Mouse (Mus musculus): ENCODE measurements around the gene Gm9945. TPM values are rescaled to one million over a fixed set of nuclear protein-coding genes. Genes with fewer than 3 reads are reported as not detected.

Gm9945 gene
- polyA plus RNA-seq, 1 experiment: not detected

- H3K9ac ChIP-seq (ENCODE audit: low read depth, poor library complexity, severe bottlenecking): no peak overlapping the region
- no peaks in the 10 kb centered on the region for H3K36me3 ChIP-seq (ENCODE audit: control insufficient read depth, insufficient read depth, low read length, poor library complexity, severe bottlenecking)
- TF ChIP-seq CTCF (IDR thresholded peaks at IDR 0.05; ENCODE audit: low read depth, low read length): no peak
- TF ChIP-seq POLR2A (IDR thresholded peaks at IDR 0.05; ENCODE audit: insufficient read depth, low read length): no peak
- TF ChIP-seq EP300 (IDR thresholded peaks at IDR 0.05; ENCODE audit: insufficient read depth, low read depth, low read length): no peak
- no peak overlapping the region for H3K27ac ChIP-seq (ENCODE audit: insufficient read depth, low read length)
- H3K9me3 ChIP-seq (replicated peaks; ENCODE audit: control insufficient read depth, insufficient read depth, low read length, poor library complexity, severe bottlenecking): no peaks in the 10 kb centered on the region
- H3K27me3 ChIP-seq (ENCODE audit: control insufficient read depth, insufficient read depth, low read length, poor library complexity, severe bottlenecking): no peaks in the 10 kb centered on the region
- H3K4me1 ChIP-seq (ENCODE audit: control insufficient read depth, insufficient read depth, low read length): peaks cover 2% of the 10 kb centered on the region
- H3K4me3 ChIP-seq (ENCODE audit: low read depth, low read length): no peak overlapping the region
Measured at GRCm38 (mm10) chr11:53503738-53504137, 23.8 kb downstream of the Gm9945 start.

DNA sequence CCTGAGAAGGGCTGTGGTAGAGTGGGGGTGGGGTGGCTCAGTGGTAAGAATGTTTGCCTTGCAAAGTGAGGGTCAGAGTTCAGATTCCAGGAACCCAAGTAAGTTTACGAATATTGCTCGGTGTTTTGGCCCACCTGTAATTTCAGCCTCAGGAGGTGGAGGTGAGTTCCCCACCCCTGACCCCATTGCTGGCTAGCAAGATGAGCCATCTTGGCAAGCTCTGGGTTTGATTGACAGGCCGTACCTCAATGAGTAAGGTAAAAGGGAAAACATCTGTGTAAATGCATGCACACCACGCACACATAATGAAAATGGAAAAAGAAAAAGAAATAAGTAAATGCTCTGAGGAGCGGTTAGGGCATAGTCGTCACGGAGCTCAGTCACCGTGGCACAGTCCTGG lies 24.4 kb downstream of the Gm9945 start:
- TF ChIP-seq EP300 (IDR thresholded peaks at IDR 0.05; ENCODE audit: insufficient read depth, low read depth, low read length) (no peak), POLR2A (IDR thresholded peaks at IDR 0.05; ENCODE audit: insufficient read depth, low read length) (no peak), CTCF (IDR thresholded peaks at IDR 0.05; ENCODE audit: low read depth, low read length) (no peak)
- Histone ChIP-seq H3K4me3 (ENCODE audit: low read depth, low read length) (no peak overlapping the region), H3K9me3 (replicated peaks; ENCODE audit: control insufficient read depth, insufficient read depth, low read length, poor library complexity, severe bottlenecking) (no peaks in the 10 kb centered on the region), H3K27ac (ENCODE audit: insufficient read depth, low read length) (no peak overlapping the region), H3K4me1 (ENCODE audit: control insufficient read depth, insufficient read depth, low read length) (peaks cover 2% of the 10 kb centered on the region), H3K27me3 (ENCODE audit: control insufficient read depth, insufficient read depth, low read length, poor library complexity, severe bottlenecking) (no peaks in the 10 kb centered on the region), H3K36me3 (ENCODE audit: control insufficient read depth, insufficient read depth, low read length, poor library complexity, severe bottlenecking) (no peaks in the 10 kb centered on the region), H3K9ac (ENCODE audit: low read depth, poor library complexity, severe bottlenecking) (no peak overlapping the region)

DNA sequence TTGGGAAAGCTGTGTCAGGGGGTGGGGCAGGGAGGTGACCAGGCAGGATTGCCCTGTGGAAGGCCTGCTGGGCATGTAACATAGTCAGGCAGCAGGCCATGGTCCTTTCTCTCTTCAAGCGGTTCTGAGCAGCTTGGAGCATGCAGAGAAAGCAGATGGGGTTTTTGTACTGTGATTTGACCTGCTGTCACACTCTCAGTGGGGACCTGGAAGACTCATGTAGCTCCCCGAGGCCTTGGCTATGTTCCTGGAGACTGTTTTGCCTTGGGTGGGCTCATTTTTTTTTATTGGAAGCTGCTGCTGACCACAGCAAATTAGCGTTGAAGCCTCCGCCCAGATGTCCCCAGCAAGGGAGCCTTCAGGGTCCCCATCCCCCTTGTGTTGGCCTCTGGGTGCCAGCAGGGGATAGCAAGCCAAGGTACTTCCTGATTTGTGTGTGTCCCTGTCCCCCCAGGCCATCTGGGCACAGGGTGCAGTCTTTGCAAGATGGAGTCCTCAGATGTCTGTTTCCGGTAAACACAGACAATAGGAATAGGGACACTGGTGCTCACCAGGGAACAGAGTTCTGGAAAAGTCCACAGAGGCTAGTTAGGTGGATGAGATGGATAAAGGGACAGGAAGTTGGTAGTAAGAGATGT lies 25.2 kb downstream of the Gm9945 start:
- Histone ChIP-seq H3K36me3 (ENCODE audit: control insufficient read depth, insufficient read depth, low read length, poor library complexity, severe bottlenecking) (no peaks in the 10 kb centered on the region), H3K4me1 (ENCODE audit: control insufficient read depth, insufficient read depth, low read length) (peaks cover 4% of the 10 kb centered on the region), H3K9ac (ENCODE audit: low read depth, poor library complexity, severe bottlenecking) (no peak overlapping the region), H3K27me3 (ENCODE audit: control insufficient read depth, insufficient read depth, low read length, poor library complexity, severe bottlenecking) (no peaks in the 10 kb centered on the region), H3K4me3 (ENCODE audit: low read depth, low read length) (no peak overlapping the region), H3K9me3 (replicated peaks; ENCODE audit: control insufficient read depth, insufficient read depth, low read length, poor library complexity, severe bottlenecking) (no peaks in the 10 kb centered on the region), H3K27ac (ENCODE audit: insufficient read depth, low read length) (no peak overlapping the region)
- TF ChIP-seq POLR2A (IDR thresholded peaks at IDR 0.05; ENCODE audit: insufficient read depth, low read length) (no peak), EP300 (IDR thresholded peaks at IDR 0.05; ENCODE audit: insufficient read depth, low read depth, low read length) (no peak), CTCF (IDR thresholded peaks at IDR 0.05; ENCODE audit: low read depth, low read length) (no peak)

GRCm38 (mm10) chr11:53507098-53507805 lies 27.3 kb downstream of the Gm9945 start:
- Histone ChIP-seq H3K27me3 (ENCODE audit: control insufficient read depth, insufficient read depth, low read length, poor library complexity, severe bottlenecking) (no peaks in the 10 kb centered on the region), H3K9ac (ENCODE audit: low read depth, poor library complexity, severe bottlenecking) (no peak overlapping the region), H3K36me3 (ENCODE audit: control insufficient read depth, insufficient read depth, low read length, poor library complexity, severe bottlenecking) (no peaks in the 10 kb centered on the region), H3K4me3 (ENCODE audit: low read depth, low read length) (no peak overlapping the region), H3K4me1 (ENCODE audit: control insufficient read depth, insufficient read depth, low read length) (peaks cover 2% of the 10 kb centered on the region), H3K9me3 (replicated peaks; ENCODE audit: control insufficient read depth, insufficient read depth, low read length, poor library complexity, severe bottlenecking) (no peaks in the 10 kb centered on the region), H3K27ac (ENCODE audit: insufficient read depth, low read length) (no peak overlapping the region)
- TF ChIP-seq EP300 (IDR thresholded peaks at IDR 0.05; ENCODE audit: insufficient read depth, low read depth, low read length) (no peak), POLR2A (IDR thresholded peaks at IDR 0.05; ENCODE audit: insufficient read depth, low read length) (no peak), CTCF (IDR thresholded peaks at IDR 0.05; ENCODE audit: low read depth, low read length) (no peak)

- Histone ChIP-seq H3K27ac (ENCODE audit: insufficient read depth, low read length) (no peak overlapping the region), H3K9ac (ENCODE audit: low read depth, poor library complexity, severe bottlenecking) (no peak overlapping the region), H3K27me3 (ENCODE audit: control insufficient read depth, insufficient read depth, low read length, poor library complexity, severe bottlenecking) (no peaks in the 10 kb centered on the region), H3K4me3 (ENCODE audit: low read depth, low read length) (no peak overlapping the region), H3K4me1 (ENCODE audit: control insufficient read depth, insufficient read depth, low read length) (peaks cover 2% of the 10 kb centered on the region), H3K36me3 (ENCODE audit: control insufficient read depth, insufficient read depth, low read length, poor library complexity, severe bottlenecking) (no peaks in the 10 kb centered on the region), H3K9me3 (replicated peaks; ENCODE audit: control insufficient read depth, insufficient read depth, low read length, poor library complexity, severe bottlenecking) (no peaks in the 10 kb centered on the region)
- TF ChIP-seq POLR2A (IDR thresholded peaks at IDR 0.05; ENCODE audit: insufficient read depth, low read length) (no peak), EP300 (IDR thresholded peaks at IDR 0.05; ENCODE audit: insufficient read depth, low read depth, low read length) (no peak), CTCF (IDR thresholded peaks at IDR 0.05; ENCODE audit: low read depth, low read length) (no peak)
Measured at GRCm38 (mm10) chr11:53508152-53508551, 28.2 kb downstream of the Gm9945 start.

- Histone ChIP-seq H3K4me3 (ENCODE audit: low read depth, low read length) (no peak overlapping the region), H3K27ac (ENCODE audit: insufficient read depth, low read length) (no peak overlapping the region), H3K36me3 (ENCODE audit: control insufficient read depth, insufficient read depth, low read length, poor library complexity, severe bottlenecking) (no peaks in the 10 kb centered on the region), H3K9me3 (replicated peaks; ENCODE audit: control insufficient read depth, insufficient read depth, low read length, poor library complexity, severe bottlenecking) (no peaks in the 10 kb centered on the region), H3K9ac (ENCODE audit: low read depth, poor library complexity, severe bottlenecking) (no peak overlapping the region), H3K4me1 (ENCODE audit: control insufficient read depth, insufficient read depth, low read length) (peaks cover 2% of the 10 kb centered on the region), H3K27me3 (ENCODE audit: control insufficient read depth, insufficient read depth, low read length, poor library complexity, severe bottlenecking) (no peaks in the 10 kb centered on the region)
- TF ChIP-seq EP300 (IDR thresholded peaks at IDR 0.05; ENCODE audit: insufficient read depth, low read depth, low read length) (no peak), CTCF (IDR thresholded peaks at IDR 0.05; ENCODE audit: low read depth, low read length) (no peak), POLR2A (IDR thresholded peaks at IDR 0.05; ENCODE audit: insufficient read depth, low read length) (no peak)
Measured at GRCm38 (mm10) chr11:53508591-53508990, 28.6 kb downstream of the Gm9945 start.
